Mouse (Mus musculus) embryonic facial prominence, embryonic 14.5 days (tissue): ENCODE measurements around the gene Cyp3a44. TPM values are rescaled to one million over a fixed set of nuclear protein-coding genes. Genes with fewer than 3 reads are reported as not detected.
"Not testable (repeated sequence)": the region's sequence is repeated elsewhere in the genome, so short reads cannot be mapped to it uniquely, and the experiment has no call there.

ENCODE experiments used
- ATAC-seq: fragments of 200-750 bp; cut with Nextera tagmentation; 2 replicates; pipeline ENCODE4 v1.8.0; 2017; ENCODE audit warnings: low read depth, moderate number of reproducible peaks, moderate TSS enrichment
- DNase-seq: peaks from one replicate; pipeline ENCODE4 v3.0.0-alpha.2; 2015; ENCODE audit warnings: low spot score
- H3K27ac ChIP-seq: fragments of 300-500 bp; sonication (generic); replicated peaks from 2 replicates; pipeline ENCODE4 v1.5.1; 2014; ENCODE audit warnings: low read depth, mild to moderate bottlenecking, low read length, moderate library complexity
- H3K27me3 ChIP-seq: fragments of 300-500 bp; sonication (generic); replicated peaks from 2 replicates; pipeline ENCODE4 v1.6.1; 2014; ENCODE audit warnings: low read length; ENCODE audit not compliant: control insufficient read depth, insufficient read depth
- H3K36me3 ChIP-seq: fragments of 300-500 bp; sonication (generic); 2 replicates; pipeline ENCODE4 v1.6.1; 2014; ENCODE audit warnings: low read length, mixed read lengths; ENCODE audit not compliant: control insufficient read depth, insufficient read depth
- H3K4me1 ChIP-seq: fragments of 300-500 bp; sonication (generic); 2 replicates; pipeline ENCODE4 v1.6.1; 2014; ENCODE audit warnings: antibody characterized with exemption, low read length; ENCODE audit not compliant: control insufficient read depth, insufficient read depth
- H3K4me2 ChIP-seq: fragments of 300-500 bp; sonication (generic); 2 replicates; pipeline ENCODE4 v1.6.1; 2014; ENCODE audit warnings: low read depth, mild to moderate bottlenecking, low read length, moderate library complexity, mixed read lengths
- H3K4me3 ChIP-seq: fragments of 300-500 bp; sonication (generic); 2 replicates; pipeline ENCODE4 v1.5.1; 2014; ENCODE audit warnings: low read depth, mild to moderate bottlenecking, low read length
- H3K9ac ChIP-seq: fragments of 300-500 bp; sonication (generic); 2 replicates; pipeline ENCODE4 v1.6.1; 2014; ENCODE audit warnings: low read depth, mild to moderate bottlenecking, low read length, moderate library complexity, mixed read lengths
- H3K9me3 ChIP-seq: fragments of 300-500 bp; sonication (generic); 2 replicates; pipeline ENCODE4 v1.6.1; 2016; ENCODE audit warnings: low read length; ENCODE audit not compliant: control insufficient read depth
- WGBS: fragments of 180-500 bp; shearing (Covaris S2); extraction: QIAGEN DNeasy Blood & Tissue Kit; methylation state at CpG from one replicate; pipeline ENCODE4 v1.1.7; 2014; 5-methylcytosine and 5-hydroxymethylcytosine counted together
- polyA plus RNA-seq: library from polyadenylated mRNA; unstranded; fragments of >200 nt; fragmentation: Nextera tagmentation; extraction: Ambion mirVana; gene quantifications from 2 replicates; pipeline ENCODE4 v1.2.1, GENCODE M21; 2014

Cyp3a44 gene
- polyA plus RNA-seq = not detected in 2 replicates

DNA sequence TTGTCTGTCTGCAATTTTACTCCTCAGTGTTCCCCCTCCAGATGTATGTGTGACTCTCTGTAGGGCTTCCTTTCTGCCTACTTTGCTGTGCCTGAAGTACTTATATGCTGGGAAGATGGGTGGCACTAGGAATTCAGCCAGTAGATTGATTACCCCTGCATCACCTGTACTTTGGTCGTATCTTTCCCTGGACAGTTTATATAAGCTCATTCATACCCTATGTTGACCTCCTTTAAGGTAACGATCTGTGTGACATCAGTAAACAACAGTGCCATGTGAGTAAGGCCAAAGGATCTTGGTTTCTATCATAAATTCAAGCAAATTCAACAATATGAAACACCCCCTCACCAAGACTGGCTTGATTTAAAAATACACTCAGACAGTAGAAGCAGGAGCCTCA, at the start of gene Cyp3a44:
Gene Cyp3a44 (minus strand): TSS at position 79 of the 400 bp plus-strand sequence.
- not testable (repeated sequence) for H3K4me2 ChIP-seq

GRCm38 (mm10) chr5:145800229-145800628, 5.4 kb downstream of the Cyp3a44 start:
- not testable (repeated sequence) for ATAC-seq, H3K4me3 ChIP-seq, H3K36me3 ChIP-seq, H3K9ac ChIP-seq, H3K27me3 ChIP-seq, DNase-seq, H3K4me2 ChIP-seq, H3K27ac ChIP-seq, H3K4me1 ChIP-seq
- peaks cover 18% of the 10 kb centered on the region; the same call in 1 of the 2 replicates for H3K9me3 ChIP-seq

More for the DNA sequence above, at the start of gene Cyp3a44:
- not testable (repeated sequence) for H3K4me1 ChIP-seq, H3K36me3 ChIP-seq, H3K9me3 ChIP-seq, DNase-seq, H3K27me3 ChIP-seq, H3K27ac ChIP-seq, H3K4me3 ChIP-seq, H3K9ac ChIP-seq, ATAC-seq
- WGBS = 66% methylated on average over 2 of the region's 2 CpGs

DNA sequence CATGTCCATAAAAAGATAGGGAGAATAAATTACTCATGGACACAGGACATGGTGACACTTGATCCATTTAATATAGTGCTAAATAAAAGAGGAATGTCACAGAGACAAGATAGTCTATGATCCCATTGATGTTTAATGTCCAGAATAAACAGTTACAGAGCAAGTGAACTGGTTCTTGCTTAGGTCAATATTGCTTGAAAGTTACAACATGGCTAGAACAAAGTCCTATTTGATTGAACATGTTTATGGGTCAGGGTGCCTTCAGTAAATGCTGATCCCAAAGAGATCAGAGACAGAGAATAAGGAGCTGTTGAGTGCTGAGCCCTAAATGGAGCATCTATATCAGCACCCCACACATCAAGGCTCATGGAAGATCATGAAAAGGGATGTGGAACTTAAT, 12.4 kb downstream of the Cyp3a44 start:
- H3K4me2 ChIP-seq, H3K4me1 ChIP-seq, H3K36me3 ChIP-seq, H3K27ac ChIP-seq, H3K9ac ChIP-seq, DNase-seq, ATAC-seq, H3K4me3 ChIP-seq, H3K27me3 ChIP-seq: not testable (repeated sequence)
- peaks cover 10% of the 10 kb centered on the region; the same call in 1 of the 2 replicates for H3K9me3 ChIP-seq

GRCm38 (mm10) chr5:145737512-145737911, 68.2 kb downstream of the Cyp3a44 start:
- H3K4me3 ChIP-seq, H3K4me1 ChIP-seq, H3K4me2 ChIP-seq, ATAC-seq, H3K9me3 ChIP-seq, H3K27me3 ChIP-seq, H3K36me3 ChIP-seq, H3K9ac ChIP-seq, DNase-seq, H3K27ac ChIP-seq: not testable (repeated sequence)
- WGBS = 69% methylated on average over 3 of the region's 3 CpGs

Other genes with a start within 250 kb of the Cyp3a44 start
- not detected in 2 replicates for gene Cyp3a41b, start 221.1 kb downstream of the Cyp3a44 start, polyA plus RNA-seq
- gene Cyp3a41a, start 85.7 kb downstream of the Cyp3a44 start, polyA plus RNA-seq = not detected in 2 replicates
- gene Cyp3a11, start 74.1 kb upstream of the Cyp3a44 start, polyA plus RNA-seq = not detected in 2 replicates
- gene Cyp3a25, start 203.7 kb upstream of the Cyp3a44 start, polyA plus RNA-seq = not detected in 2 replicates